Mouse (Mus musculus): ENCODE measurements around the gene Ascl5.

GRCm38 (mm10) chr1:136008159-136008533 lies 42.5 kb upstream of the Ascl5 start:
- TF ChIP-seq GATA1 (IDR thresholded peaks at IDR 0.05; ENCODE audit: low read length) (no peak), TAL1 (IDR thresholded peaks at IDR 0.05; ENCODE audit: low read length) (no peak)

Measured in erythroblast, embryonic 14.5 days (primary cell).